Mouse (Mus musculus) E14TG2a.4 (cell line): ENCODE measurements around the gene Stn1.

Experiments used
- H3K27me3 ChIP-seq: 2 replicates; pipeline ENCODE4 v1.6.1; 2014; ENCODE audit warnings: low read length, control low read depth; ENCODE audit not compliant: insufficient read depth
- H3K36me3 ChIP-seq: 2 replicates; pipeline ENCODE4 v1.6.1; 2014; ENCODE audit warnings: low read length, control low read depth; ENCODE audit not compliant: insufficient read depth
- H3K4me1 ChIP-seq: replicated peaks from 2 replicates; pipeline ENCODE4 v1.6.1; 2014; ENCODE audit warnings: low read depth, low read length, control low read depth
- H3K4me3 ChIP-seq: replicated peaks from 2 replicates; pipeline ENCODE4 v1.5.1; 2014; ENCODE audit warnings: mild to moderate bottlenecking, low read length
- H3K9me3 ChIP-seq: 2 replicates; pipeline ENCODE4 v1.6.1; 2014; ENCODE audit warnings: low read length, control low read depth
- CTCF ChIP-seq: conservative IDR thresholded peaks from 2 replicates; pipeline ENCODE4 v1.5.1; 2014; ENCODE audit warnings: low read length
- NANOG ChIP-seq: IDR thresholded peaks from 2 replicates; pipeline ENCODE4 v1.6.1; 2014; ENCODE audit warnings: borderline replicate concordance, low read length, mixed read lengths
- POU5F1 ChIP-seq: IDR thresholded peaks from 2 replicates; pipeline ENCODE4 v1.6.1; 2014; ENCODE audit warnings: low read length, borderline replicate concordance

The Stn1 gene

GRCm38 (mm10) chr19:47452211-47452610 lies 85.1 kb downstream of the Stn1 start:
- H3K36me3 ChIP-seq = no peaks in the 10 kb centered on the region
- H3K4me3 ChIP-seq = no peak overlapping the region
- peaks cover 14% of the 10 kb centered on the region for H3K27me3 ChIP-seq
- no peaks in the 10 kb centered on the region for H3K9me3 ChIP-seq
- TF ChIP-seq CTCF (no peak), POU5F1 (no peak), NANOG (no peak)
- peaks cover 91% of the 10 kb centered on the region for H3K4me1 ChIP-seq

GRCm38 (mm10) chr19:47451476-47452113 lies 85.7 kb downstream of the Stn1 start:
- H3K4me1 ChIP-seq = peaks cover 93% of the 10 kb centered on the region
- no peaks in the 10 kb centered on the region for H3K9me3 ChIP-seq
- TF ChIP-seq NANOG = no peak
- no peak for TF ChIP-seq POU5F1
- no peak for TF ChIP-seq CTCF
- peaks cover 14% of the 10 kb centered on the region for H3K27me3 ChIP-seq
- peak overlapping the region; percentile 54; the same call in 1 of the 2 replicates for H3K4me3 ChIP-seq
- no peaks in the 10 kb centered on the region for H3K36me3 ChIP-seq
